Mouse (Mus musculus): ENCODE measurements around the gene Itga9.

GRCm38 (mm10) chr9:118832533-118832932, 226.0 kb downstream of the Itga9 start:
- TF ChIP-seq POLR2A (IDR thresholded peaks at IDR 0.05; ENCODE audit: control insufficient read depth, low read depth, low read length) (no peak), CTCF (IDR thresholded peaks at IDR 0.05; ENCODE audit: control insufficient read depth, insufficient read depth, insufficient replicate concordance, low read depth, low read length) (no peak)
